Mouse (Mus musculus) kidney, postnatal 36 days (tissue): ENCODE measurements around the gene Naa40.

Experiments used
- DNase-seq, 2 experiments: peaks; one replicate each; pipeline ENCODE4 v3.0.0; 2021 to 2022; ENCODE audit warnings: mixed read lengths in 2 of 2

Naa40 gene

GRCm38 (mm10) chr19:7212216-7212615 is 28.8 kb downstream of the Naa40 start:
- no peak for DNase-seq

GRCm38 (mm10) chr19:7209907-7210646 is 30.9 kb downstream of the Naa40 start:
- no peak for DNase-seq

GRCm38 (mm10) chr19:7205753-7206736 is 34.9 kb downstream of the Naa40 start, which contains the start of gene Otub1:
TSS of gene Otub1 (minus strand) at chr19:7206316.
- DNase-seq: peak; percentile 95 to 96

GRCm38 (mm10) chr19:7205326-7205725 is 35.7 kb downstream of the Naa40 start:
- no peak for DNase-seq

GRCm38 (mm10) chr19:7204898-7205297 is 36.1 kb downstream of the Naa40 start:
- no peak for DNase-seq

- no peak for DNase-seq
These were observed 40.6 kb downstream of the Naa40 start for GRCm38 (mm10) chr19:7200427-7200826.

- DNase-seq: no peak
These were observed 41.9 kb downstream of the Naa40 start for GRCm38 (mm10) chr19:7199089-7199488.

- peak in 1 of 2 experiments; percentile 46 for DNase-seq
These were observed 43.5 kb downstream of the Naa40 start for GRCm38 (mm10) chr19:7197445-7197844.

- peak; percentile 72 to 79 for DNase-seq
These were observed 44.2 kb downstream of the Naa40 start for GRCm38 (mm10) chr19:7196741-7197270.

GRCm38 (mm10) chr19:7195900-7196728 is 44.9 kb downstream of the Naa40 start:
- DNase-seq: peak; percentile 66 to 89

GRCm38 (mm10) chr19:7192561-7192967 is 48.4 kb downstream of the Naa40 start:
- peak; percentile 84 to 93 for DNase-seq

GRCm38 (mm10) chr19:7191639-7192038 is 49.3 kb downstream of the Naa40 start:
- peak; percentile 87 to 94 for DNase-seq

- DNase-seq: peak in 1 of 2 experiments; percentile 68
These were observed 50.0 kb downstream of the Naa40 start for GRCm38 (mm10) chr19:7190986-7191385.

GRCm38 (mm10) chr19:7189026-7189425 is 52.0 kb downstream of the Naa40 start:
- peak in 1 of 2 experiments; percentile 70 for DNase-seq

GRCm38 (mm10) chr19:7187157-7187556 is 53.8 kb downstream of the Naa40 start:
- no peak for DNase-seq

- DNase-seq: peak in 1 of 2 experiments; percentile 33
These were observed 55.2 kb downstream of the Naa40 start for GRCm38 (mm10) chr19:7185715-7186291.

- peak; percentile 65 to 68 for DNase-seq
These were observed 55.9 kb downstream of the Naa40 start for GRCm38 (mm10) chr19:7185059-7185458.

GRCm38 (mm10) chr19:7183419-7183818 is 57.6 kb downstream of the Naa40 start:
- peak in 1 of 2 experiments; percentile 30 for DNase-seq

GRCm38 (mm10) chr19:7182273-7182949 is 58.6 kb downstream of the Naa40 start:
- DNase-seq: peak; percentile 96 to 97

- peak in 1 of 2 experiments; percentile 50 for DNase-seq
These were observed 59.5 kb downstream of the Naa40 start for GRCm38 (mm10) chr19:7181496-7181895.
